Mouse (Mus musculus): ENCODE measurements around the gene Fnbp4. TPM values are rescaled to one million over a fixed set of nuclear protein-coding genes. Genes with fewer than 3 reads are reported as not detected.

Gene Fnbp4
- polyA plus RNA-seq, 1 experiment, result 20.6 TPM

- DNase-seq, result no peak
- WGBS, result 94% methylated on average over 10 of the region's 10 CpGs
- H3K27ac ChIP-seq (ENCODE audit: insufficient read depth, low read depth, low read length), result no peak overlapping the region
- TF ChIP-seq POLR2A (IDR thresholded peaks at IDR 0.05; ENCODE audit: low read depth, low read length), result no peak
- H3K36me3 ChIP-seq (ENCODE audit: control insufficient read depth, insufficient read depth, low read length), result peaks cover 3% of the 10 kb centered on the region; the same call in 1 of the 2 replicates
- no peak overlapping the region for H3K4me3 ChIP-seq (ENCODE audit: insufficient read depth, low read depth, low read length)
- peaks cover 6% of the 10 kb centered on the region; the same call in 1 of the 2 replicates for H3K4me1 ChIP-seq (ENCODE audit: control insufficient read depth, insufficient read depth, low read length)
- H3K27me3 ChIP-seq (replicated peaks; ENCODE audit: control insufficient read depth, insufficient read depth, low read length), result no peaks in the 10 kb centered on the region
Measured at GRCm38 (mm10) chr2:90747131-90747530, 2.0 kb downstream of the Fnbp4 start.

- 62% methylated on average over 6 of the region's 6 CpGs for WGBS
- TF ChIP-seq POLR2A (IDR thresholded peaks at IDR 0.05; ENCODE audit: low read depth, low read length) (no peak), CTCF (conservative IDR thresholded peaks at IDR 0.05; ENCODE audit: insufficient read depth, insufficient read length, low read depth, low read length) (no peak)
Measured at GRCm38 (mm10) chr2:90749676-90750459, 4.7 kb downstream of the Fnbp4 start.

GRCm38 (mm10) chr2:90753565-90753964 is 8.4 kb downstream of the Fnbp4 start:
- DNase-seq, result no peak
- H3K4me1 ChIP-seq (ENCODE audit: control insufficient read depth, insufficient read depth, low read length), result 0 out of 2 replicates have a peak, but pooled peaks cover 3% of the 10 kb centered on the region
- H3K4me3 ChIP-seq (ENCODE audit: insufficient read depth, low read depth, low read length), result no peak overlapping the region
- TF ChIP-seq CTCF (conservative IDR thresholded peaks at IDR 0.05; ENCODE audit: insufficient read depth, insufficient read length, low read depth, low read length) (no peak), POLR2A (IDR thresholded peaks at IDR 0.05; ENCODE audit: low read depth, low read length) (no peak)
- H3K27me3 ChIP-seq (replicated peaks; ENCODE audit: control insufficient read depth, insufficient read depth, low read length), result no peaks in the 10 kb centered on the region
- H3K36me3 ChIP-seq (ENCODE audit: control insufficient read depth, insufficient read depth, low read length), result peaks cover 17% of the 10 kb centered on the region
- H3K27ac ChIP-seq (ENCODE audit: insufficient read depth, low read depth, low read length), result no peak overlapping the region
- WGBS, result 95% methylated on average over 2 of the region's 2 CpGs

More at GRCm38 (mm10) chr2:90749676-90750459, 4.7 kb downstream of the Fnbp4 start:
- H3K4me1 ChIP-seq (ENCODE audit: control insufficient read depth, insufficient read depth, low read length), result peaks cover 6% of the 10 kb centered on the region; the same call in 1 of the 2 replicates
- H3K4me3 ChIP-seq (ENCODE audit: insufficient read depth, low read depth, low read length), result no peak overlapping the region
- H3K36me3 ChIP-seq (ENCODE audit: control insufficient read depth, insufficient read depth, low read length), result peaks cover 17% of the 10 kb centered on the region
- no peak overlapping the region for H3K27ac ChIP-seq (ENCODE audit: insufficient read depth, low read depth, low read length)
- no peaks in the 10 kb centered on the region for H3K27me3 ChIP-seq (replicated peaks; ENCODE audit: control insufficient read depth, insufficient read depth, low read length)
- no peak for DNase-seq

- Histone ChIP-seq H3K4me1 (ENCODE audit: control insufficient read depth, insufficient read depth, low read length) (0 out of 2 replicates have a peak, but pooled peaks cover 3% of the 10 kb centered on the region), H3K27me3 (replicated peaks; ENCODE audit: control insufficient read depth, insufficient read depth, low read length) (no peaks in the 10 kb centered on the region), H3K27ac (ENCODE audit: insufficient read depth, low read depth, low read length) (no peak overlapping the region), H3K4me3 (ENCODE audit: insufficient read depth, low read depth, low read length) (no peak overlapping the region), H3K36me3 (ENCODE audit: control insufficient read depth, insufficient read depth, low read length) (peaks cover 18% of the 10 kb centered on the region)
- TF ChIP-seq CTCF (conservative IDR thresholded peaks at IDR 0.05; ENCODE audit: insufficient read depth, insufficient read length, low read depth, low read length) (no peak), POLR2A (IDR thresholded peaks at IDR 0.05; ENCODE audit: low read depth, low read length) (no peak)
- no peak for DNase-seq
- 98% methylated on average over 3 of the region's 3 CpGs for WGBS
Measured at GRCm38 (mm10) chr2:90754188-90754587, 9.0 kb downstream of the Fnbp4 start.

GRCm38 (mm10) chr2:90765123-90765522 is 20.0 kb downstream of the Fnbp4 start:
- H3K36me3 ChIP-seq (ENCODE audit: control insufficient read depth, insufficient read depth, low read length), result peaks cover 20% of the 10 kb centered on the region

GRCm38 (mm10) chr2:90781323-90781722 is 36.2 kb downstream of the Fnbp4 start:
- no peak for DNase-seq
- no peak overlapping the region for H3K27ac ChIP-seq (ENCODE audit: insufficient read depth, low read depth, low read length)
- H3K4me1 ChIP-seq (ENCODE audit: control insufficient read depth, insufficient read depth, low read length), result no peaks in the 10 kb centered on the region
- H3K4me3 ChIP-seq (ENCODE audit: insufficient read depth, low read depth, low read length), result no peak overlapping the region
- H3K27me3 ChIP-seq (replicated peaks; ENCODE audit: control insufficient read depth, insufficient read depth, low read length), result no peaks in the 10 kb centered on the region
- no peak for TF ChIP-seq POLR2A (IDR thresholded peaks at IDR 0.05; ENCODE audit: low read depth, low read length)
- TF ChIP-seq CTCF (conservative IDR thresholded peaks at IDR 0.05; ENCODE audit: insufficient read depth, insufficient read length, low read depth, low read length), result no peak
- WGBS, result 51% methylated on average over 3 of the region's 3 CpGs
- H3K36me3 ChIP-seq (ENCODE audit: control insufficient read depth, insufficient read depth, low read length), result peaks cover 8% of the 10 kb centered on the region

More at GRCm38 (mm10) chr2:90765123-90765522, 20.0 kb downstream of the Fnbp4 start:
- DNase-seq, result no peak
- no peaks in the 10 kb centered on the region; the same call in 1 of the 2 replicates for H3K27me3 ChIP-seq (replicated peaks; ENCODE audit: control insufficient read depth, insufficient read depth, low read length)
- TF ChIP-seq CTCF (conservative IDR thresholded peaks at IDR 0.05; ENCODE audit: insufficient read depth, insufficient read length, low read depth, low read length) (no peak), POLR2A (IDR thresholded peaks at IDR 0.05; ENCODE audit: low read depth, low read length) (no peak)
- 91% methylated on average over 3 of the region's 3 CpGs for WGBS
- H3K4me3 ChIP-seq (ENCODE audit: insufficient read depth, low read depth, low read length), result no peak overlapping the region
- no peaks in the 10 kb centered on the region for H3K4me1 ChIP-seq (ENCODE audit: control insufficient read depth, insufficient read depth, low read length)
- H3K27ac ChIP-seq (ENCODE audit: insufficient read depth, low read depth, low read length), result no peak overlapping the region

GRCm38 (mm10) chr2:90781938-90782337 is 36.8 kb downstream of the Fnbp4 start:
- peaks cover 8% of the 10 kb centered on the region for H3K36me3 ChIP-seq (ENCODE audit: control insufficient read depth, insufficient read depth, low read length)
- no peak overlapping the region for H3K4me3 ChIP-seq (ENCODE audit: insufficient read depth, low read depth, low read length)
- TF ChIP-seq POLR2A (IDR thresholded peaks at IDR 0.05; ENCODE audit: low read depth, low read length) (no peak), CTCF (conservative IDR thresholded peaks at IDR 0.05; ENCODE audit: insufficient read depth, insufficient read length, low read depth, low read length) (no peak)
- no peak overlapping the region for H3K27ac ChIP-seq (ENCODE audit: insufficient read depth, low read depth, low read length)
- no peak for DNase-seq
- H3K4me1 ChIP-seq (ENCODE audit: control insufficient read depth, insufficient read depth, low read length), result no peaks in the 10 kb centered on the region
- H3K27me3 ChIP-seq (replicated peaks; ENCODE audit: control insufficient read depth, insufficient read depth, low read length), result no peaks in the 10 kb centered on the region
- 65% methylated on average over 2 of the region's 2 CpGs for WGBS
